29 mouse cellular contexts compared by ENCODE assay signal in genomic region chr17:5052800-5053179, GRCm38 (mm10). TPM values are rescaled to one million over a fixed set of nuclear protein-coding genes. Genes with fewer than 3 reads are reported as not detected.
A peak's percentile ranks its signal among the peaks of the same experiment; 100 is the strongest.
DNase-seq lines count a peak whose midpoint lies in the region; ATAC-seq and TF ChIP-seq lines count a peak whose summit lies in the region.
"Had no signal": no experiment of that assay in that cellular context is flagged by ENCODE, and none has a peak within 500 bp of the region (broad histone marks: within the 10 kb centered on the region; RNA-seq: fewer than 3 reads in every experiment).

No protein-coding gene starts in this region.

- no peaks in the 10 kb centered on the region for H3K27me3 ChIP-seq in hindbrain, embryonic 13.5 days
- H3K27me3 ChIP-seq in hindbrain, embryonic 14.5 days (ENCODE audit: control insufficient read depth, insufficient read depth, low read length): no peaks in the 10 kb centered on the region
- H3K27me3 ChIP-seq in neural tube, embryonic 11.5 days (ENCODE audit: control insufficient read depth, insufficient read depth, low read length): no peaks in the 10 kb centered on the region
- no peaks in the 10 kb centered on the region for H3K27me3 ChIP-seq in intestine, embryonic 16.5 days (replicated peaks; ENCODE audit: control insufficient read depth, insufficient read depth, low read length)
- H3K27me3 ChIP-seq in stomach, embryonic 15.5 days (replicated peaks): no peaks in the 10 kb centered on the region
- H3K27me3 ChIP-seq in heart, adult 2 months (ENCODE audit: control insufficient read depth, insufficient read depth, low read length): no peaks in the 10 kb centered on the region
- H3K27me3 ChIP-seq: CH12.LX; limb, embryonic 12.5 days; neural tube, embryonic 13.5 days had no signal

- no peak for TF ChIP-seq CTCF in heart, adult 2 months (IDR thresholded peaks at IDR 0.05)

- intact Hi-C loops in heart, adult 2 months (cut with DNase I): no loop called here
- intact Hi-C loops in gastrocnemius, postnatal 14 days (cut with DNase I; ENCODE audit: low total_unique reads): no loop called here

- peaks cover 11% of the 10 kb centered on the region for H3K79me2 ChIP-seq in heart, adult 2 months (replicated peaks; ENCODE audit: control insufficient read depth, insufficient read depth, low read length)

- no peaks in the 10 kb centered on the region for H3K36me3 ChIP-seq in hindbrain, embryonic 13.5 days
- H3K36me3 ChIP-seq in hindbrain, embryonic 14.5 days (replicated peaks; ENCODE audit: control insufficient read depth, insufficient read depth): no peaks in the 10 kb centered on the region
- no peaks in the 10 kb centered on the region for H3K36me3 ChIP-seq in neural tube, embryonic 11.5 days (ENCODE audit: control insufficient read depth, insufficient read depth, low read length)
- no peaks in the 10 kb centered on the region for H3K36me3 ChIP-seq in intestine, embryonic 16.5 days (ENCODE audit: control insufficient read depth, insufficient read depth, low read length)
- no peaks in the 10 kb centered on the region for H3K36me3 ChIP-seq in stomach, embryonic 15.5 days
- no peaks in the 10 kb centered on the region; the same call in 1 of the 2 replicates for H3K36me3 ChIP-seq in heart, adult 2 months (ENCODE audit: control insufficient read depth, insufficient read depth, low read length)
- H3K36me3 ChIP-seq: neural tube, embryonic 13.5 days had no signal

- no peak for ATAC-seq in hindbrain, embryonic 13.5 days (ENCODE audit: low FRiP score)
- no peak for ATAC-seq in hindbrain, embryonic 14.5 days (ENCODE audit: low FRiP score)
- ATAC-seq in neural tube, embryonic 11.5 days (ENCODE audit: insufficient read depth, low FRiP score, low TSS enrichment): no peak
- peak; percentile 28 for ATAC-seq in intestine, embryonic 16.5 days
- ATAC-seq in stomach, embryonic 15.5 days (ENCODE audit: insufficient read depth, low FRiP score, low read depth): no peak
- ATAC-seq: forebrain, embryonic 14.5 days; liver, postnatal 0 days; lung, postnatal 0 days had no signal

- H3K4me1 ChIP-seq in hindbrain, embryonic 13.5 days (replicated peaks): peaks cover 74% of the 10 kb centered on the region
- H3K4me1 ChIP-seq in hindbrain, embryonic 14.5 days (replicated peaks; ENCODE audit: control insufficient read depth, insufficient read depth, low read length): peaks cover 34% of the 10 kb centered on the region
- H3K4me1 ChIP-seq in neural tube, embryonic 11.5 days (ENCODE audit: control insufficient read depth, insufficient read depth, low read length): peaks cover 21% of the 10 kb centered on the region
- H3K4me1 ChIP-seq in intestine, embryonic 16.5 days (ENCODE audit: control insufficient read depth, insufficient read depth, low read length): peaks cover 39% of the 10 kb centered on the region
- peaks cover 46% of the 10 kb centered on the region for H3K4me1 ChIP-seq in stomach, embryonic 15.5 days
- H3K4me1 ChIP-seq in heart, adult 2 months (ENCODE audit: control insufficient read depth, insufficient read depth, low read length): peaks cover 22% of the 10 kb centered on the region

- H3K27ac ChIP-seq in hindbrain, embryonic 13.5 days: peak overlapping the region; percentile 52
- no peak overlapping the region for H3K27ac ChIP-seq in hindbrain, embryonic 14.5 days
- H3K27ac ChIP-seq in neural tube, embryonic 11.5 days (ENCODE audit: low read depth, low read length): 0 out of 2 replicates have a peak overlapping the region, but pooled peaks have one; percentile 4
- peak overlapping the region; percentile 38; the same call in 1 of the 2 replicates for H3K27ac ChIP-seq in intestine, embryonic 16.5 days (ENCODE audit: low read length)
- H3K27ac ChIP-seq in stomach, embryonic 15.5 days: peak overlapping the region; percentile 46
- H3K27ac ChIP-seq in heart, adult 2 months: no peak overlapping the region
- H3K27ac ChIP-seq: macrophage had no signal

- H3K9me3 ChIP-seq in hindbrain, embryonic 13.5 days: no peaks in the 10 kb centered on the region
- H3K9me3 ChIP-seq in hindbrain, embryonic 14.5 days (ENCODE audit: control insufficient read depth, low read length): no peaks in the 10 kb centered on the region
- H3K9me3 ChIP-seq in neural tube, embryonic 11.5 days (ENCODE audit: control insufficient read depth, low read length): no peaks in the 10 kb centered on the region
- H3K9me3 ChIP-seq in intestine, embryonic 16.5 days (ENCODE audit: control insufficient read depth, low read length): no peaks in the 10 kb centered on the region
- H3K9me3 ChIP-seq in stomach, embryonic 15.5 days: no peaks in the 10 kb centered on the region
- H3K9me3 ChIP-seq: G1E; heart, embryonic 12.5 days; limb, embryonic 12.5 days; neural tube, embryonic 13.5 days had no signal

- TF ChIP-seq POLR2A in heart, adult 2 months (IDR thresholded peaks at IDR 0.05; ENCODE audit: insufficient read depth, low read depth, low read length): no peak

- TF ChIP-seq EP300 in heart, adult 2 months (IDR thresholded peaks at IDR 0.05; ENCODE audit: insufficient read depth, low read depth, low read length): no peak

- no peak overlapping the region for H3K9ac ChIP-seq in hindbrain, embryonic 13.5 days
- H3K9ac ChIP-seq in hindbrain, embryonic 14.5 days: no peak overlapping the region
- no peak overlapping the region for H3K9ac ChIP-seq in neural tube, embryonic 11.5 days (ENCODE audit: low read length)
- H3K9ac ChIP-seq in intestine, embryonic 16.5 days (ENCODE audit: low read depth, low read length): no peak overlapping the region
- no peak overlapping the region for H3K9ac ChIP-seq in stomach, embryonic 15.5 days
- no peak overlapping the region for H3K9ac ChIP-seq in heart, adult 2 months (ENCODE audit: low read depth, low read length)
- H3K9ac ChIP-seq: heart, embryonic 12.5 days; limb, embryonic 12.5 days; liver, postnatal 0 days had no signal

- 79% methylated on average over 4 of the region's 4 CpGs for WGBS in hindbrain, embryonic 13.5 days
- WGBS in hindbrain, embryonic 14.5 days: 77% methylated on average over 4 of the region's 4 CpGs
- WGBS in neural tube, embryonic 11.5 days: 80% methylated on average over 4 of the region's 4 CpGs
- WGBS in intestine, embryonic 16.5 days: 73% methylated on average over 4 of the region's 4 CpGs
- WGBS in stomach, embryonic 15.5 days: 63% methylated on average over 4 of the region's 4 CpGs
- WGBS in heart, adult 2 months: 78% methylated on average over 4 of the region's 4 CpGs

- H3K4me3 ChIP-seq in hindbrain, embryonic 13.5 days: no peak overlapping the region
- H3K4me3 ChIP-seq in hindbrain, embryonic 14.5 days (replicated peaks; ENCODE audit: low read length): no peak overlapping the region
- H3K4me3 ChIP-seq in neural tube, embryonic 11.5 days (ENCODE audit: low read depth, low read length): no peak overlapping the region
- no peak overlapping the region for H3K4me3 ChIP-seq in intestine, embryonic 16.5 days (ENCODE audit: low read length)
- no peak overlapping the region for H3K4me3 ChIP-seq in stomach, embryonic 15.5 days (replicated peaks)
- H3K4me3 ChIP-seq in heart, adult 2 months: no peak overlapping the region
- H3K4me3 ChIP-seq: erythroblast, embryonic 14.5 days; heart, embryonic 12.5 days; limb, embryonic 12.5 days; neural tube, embryonic 13.5 days had no signal

- no peak for DNase-seq in hindbrain, embryonic 14.5 days (ENCODE audit: low spot score)
- no peak for DNase-seq in neural tube, embryonic 11.5 days (ENCODE audit: low spot score)
- no peak for DNase-seq in neural tube, embryonic 10.5 days (ENCODE audit: extremely low spot score, low spot score)
- no peak for DNase-seq in heart, adult 2 months
- no peak for DNase-seq in gastrocnemius, postnatal 14 days
- DNase-seq: adrenal gland, adult 8-10 months; cerebellum, adult 2 months; gastrocnemius, postnatal 25 days; heart, adult 11 months; heart, postnatal 4 days; kidney, adult 2 months; kidney, postnatal 10 days; layer of hippocampus, adult 9-11 months; liver, postnatal 0 days; midbrain, embryonic 14.5 days; right cerebral cortex, postnatal 4 days had no signal

- no peak overlapping the region for H3K4me2 ChIP-seq in hindbrain, embryonic 13.5 days
- no peak overlapping the region for H3K4me2 ChIP-seq in hindbrain, embryonic 14.5 days (replicated peaks)
- no peak overlapping the region for H3K4me2 ChIP-seq in neural tube, embryonic 11.5 days (ENCODE audit: low read depth)
- H3K4me2 ChIP-seq in intestine, embryonic 16.5 days (ENCODE audit: low read depth, low read length): no peak overlapping the region
- H3K4me2 ChIP-seq in stomach, embryonic 15.5 days: no peak overlapping the region
- H3K4me2 ChIP-seq: heart, embryonic 12.5 days; limb, embryonic 12.5 days; liver, embryonic 11.5 days; neural tube, embryonic 13.5 days had no signal

RNA-seq across cellular contexts. Expression of gene Arid1b, which starts 58.7 kb away (rescaled TPM):
- polyA plus RNA-seq in hindbrain, embryonic 13.5 days (2015; fragmentation: Nextera tagmentation; extraction: Ambion mirVana): 14.8 and 16.1 TPM in 2 replicates
- 18.8 and 20.5 TPM in 2 replicates for polyA plus RNA-seq in hindbrain, embryonic 14.5 days (2014; fragmentation: Nextera tagmentation; extraction: Ambion mirVana)
- polyA plus RNA-seq in neural tube, embryonic 11.5 days (2014; fragmentation: Nextera tagmentation; extraction: Ambion mirVana): 14.3 and 15.3 TPM in 2 replicates
- 5.8 and 6.5 TPM in 2 replicates for polyA plus RNA-seq in intestine, embryonic 16.5 days (2015; fragmentation: Nextera tagmentation; extraction: Ambion mirVana)
- polyA plus RNA-seq in stomach, embryonic 15.5 days (2015; fragmentation: Nextera tagmentation; extraction: Ambion mirVana): 11.2 and 11.4 TPM in 2 replicates
- total RNA-seq in heart, adult 2 months (2021): 10 to 100 TPM; 26.8 to 27.8 TPM
- 11.1 and 11.8 TPM in 2 replicates for polyA plus RNA-seq in heart, adult 2 months (2012; rRNA removed)
- 10 to 100 TPM; 30.0 to 31.4 TPM for total RNA-seq in gastrocnemius, postnatal 14 days (2021)

Comparison
In these comparisons a context has a peak if more than half of its experiments do, and no peak if none do; other contexts are left out.
1. H3K27ac ChIP-seq: peak in hindbrain, embryonic 13.5 days (single experiment), neural tube, embryonic 11.5 days (single experiment), intestine, embryonic 16.5 days (single experiment) and stomach, embryonic 15.5 days (single experiment); none in hindbrain, embryonic 14.5 days (single experiment) and heart, adult 2 months (single experiment).